Mouse (Mus musculus) neural tube, embryonic 11.5 days (tissue): ENCODE measurements around the gene Astn1. TPM values are rescaled to one million over a fixed set of nuclear protein-coding genes. Genes with fewer than 3 reads are reported as not detected.
A peak's percentile ranks its signal among the peaks of the same experiment; 100 is the strongest.

Source experiments
- ATAC-seq: fragments of 200-750 bp; cut with Nextera tagmentation; 2 replicates; pipeline ENCODE4 v1.8.0; 2017; ENCODE audit warnings: moderate number of reproducible peaks, mild to moderate bottlenecking, moderate TSS enrichment, moderate library complexity; ENCODE audit not compliant: insufficient read depth, low FRiP score, low TSS enrichment
- DNase-seq: peaks from one replicate; pipeline ENCODE4 v3.0.0-alpha.2; 2015; ENCODE audit warnings: low spot score
- H3K27ac ChIP-seq: fragments of 300-500 bp; sonication (generic); 2 replicates; pipeline ENCODE4 v1.5.1; 2014; ENCODE audit warnings: low read depth, mild to moderate bottlenecking, low read length
- H3K27me3 ChIP-seq: fragments of 300-500 bp; sonication (generic); 2 replicates; pipeline ENCODE4 v1.6.1; 2014; ENCODE audit warnings: mild to moderate bottlenecking, low read length, mixed read lengths; ENCODE audit not compliant: control insufficient read depth, insufficient read depth
- H3K36me3 ChIP-seq: fragments of 300-500 bp; sonication (generic); 2 replicates; pipeline ENCODE4 v1.6.1; 2014; ENCODE audit warnings: mild to moderate bottlenecking, low read length, moderate library complexity, mixed read lengths; ENCODE audit not compliant: control insufficient read depth, insufficient read depth
- H3K4me1 ChIP-seq: fragments of 300-500 bp; sonication (generic); 2 replicates; pipeline ENCODE4 v1.6.1; 2014; ENCODE audit warnings: low read length, mixed read lengths; ENCODE audit not compliant: control insufficient read depth, insufficient read depth
- H3K4me2 ChIP-seq: fragments of 300-500 bp; sonication (generic); 2 replicates; pipeline ENCODE4 v1.6.1; 2014; ENCODE audit warnings: low read depth, mild to moderate bottlenecking, moderate library complexity
- H3K4me3 ChIP-seq: fragments of 300-500 bp; sonication (generic); 2 replicates; pipeline ENCODE4 v1.5.1; 2014; ENCODE audit warnings: low read depth, low read length
- H3K9ac ChIP-seq: fragments of 300-500 bp; sonication (generic); 2 replicates; pipeline ENCODE4 v1.6.1; 2014; ENCODE audit warnings: mild to moderate bottlenecking, low read length
- H3K9me3 ChIP-seq: fragments of 300-500 bp; sonication (generic); 2 replicates; pipeline ENCODE4 v1.6.1; 2016; ENCODE audit warnings: low read length; ENCODE audit not compliant: control insufficient read depth
- WGBS: fragments of 180-500 bp; shearing (Covaris S2); extraction: QIAGEN DNeasy Blood & Tissue Kit; methylation state at CpG from one replicate; pipeline ENCODE4 v1.1.7; 2014; 5-methylcytosine and 5-hydroxymethylcytosine counted together
- polyA plus RNA-seq: library from polyadenylated mRNA; unstranded; fragments of >200 nt; fragmentation: Nextera tagmentation; extraction: Ambion mirVana; gene quantifications from 2 replicates; pipeline ENCODE4 v1.2.1, GENCODE M21; 2014

Astn1 gene
- polyA plus RNA-seq, 1 experiment from 2014 or later = 15.8 TPM

- Histone ChIP-seq H3K9ac (no peak overlapping the region), H3K27ac (no peak overlapping the region), H3K4me3 (no peak overlapping the region), H3K4me1 (no peaks in the 10 kb centered on the region), H3K4me2 (no peak overlapping the region), H3K27me3 (no peaks in the 10 kb centered on the region), H3K9me3 (no peaks in the 10 kb centered on the region), H3K36me3 (no peaks in the 10 kb centered on the region)
- no peak for ATAC-seq
- DNase-seq = no peak
- 45% methylated on average over 2 of the region's 2 CpGs for WGBS
Observed at GRCm38 (mm10) chr1:158633441-158633840, 271.4 kb downstream of the Astn1 start.

- no peaks in the 10 kb centered on the region for H3K9me3 ChIP-seq
- no peaks in the 10 kb centered on the region for H3K27me3 ChIP-seq
- H3K4me1 ChIP-seq = no peaks in the 10 kb centered on the region
- WGBS = 92% methylated on average over 2 of the region's 2 CpGs
- H3K9ac ChIP-seq = no peak overlapping the region
- H3K36me3 ChIP-seq = no peaks in the 10 kb centered on the region
- no peak overlapping the region for H3K4me2 ChIP-seq
- H3K4me3 ChIP-seq = no peak overlapping the region
- ATAC-seq (no peak), DNase-seq (no peak)
- no peak overlapping the region for H3K27ac ChIP-seq
Observed at GRCm38 (mm10) chr1:158641306-158641705, 279.2 kb downstream of the Astn1 start.

- no peaks in the 10 kb centered on the region for H3K27me3 ChIP-seq
- H3K9me3 ChIP-seq = no peaks in the 10 kb centered on the region
- no peaks in the 10 kb centered on the region for H3K4me1 ChIP-seq
- DNase-seq (no peak), ATAC-seq (no peak)
- H3K36me3 ChIP-seq = no peaks in the 10 kb centered on the region
- H3K4me3 ChIP-seq = no peak overlapping the region
- H3K4me2 ChIP-seq = no peak overlapping the region
- H3K27ac ChIP-seq = no peak overlapping the region
- no peak overlapping the region for H3K9ac ChIP-seq
Observed at GRCm38 (mm10) chr1:158642247-158642646, 280.2 kb downstream of the Astn1 start.

- no peaks in the 10 kb centered on the region for H3K27me3 ChIP-seq
- no peak overlapping the region for H3K4me2 ChIP-seq
- no peak overlapping the region for H3K9ac ChIP-seq
- ATAC-seq (no peak), DNase-seq (no peak)
- H3K27ac ChIP-seq = no peak overlapping the region
- H3K9me3 ChIP-seq = no peaks in the 10 kb centered on the region
- H3K36me3 ChIP-seq = no peaks in the 10 kb centered on the region
- 90% methylated on average over 2 of the region's 2 CpGs for WGBS
- H3K4me1 ChIP-seq = 0 out of 2 replicates have a peak, but pooled peaks cover 4% of the 10 kb centered on the region
- no peak overlapping the region for H3K4me3 ChIP-seq
Observed at GRCm38 (mm10) chr1:158652799-158653198, 290.7 kb downstream of the Astn1 start.

- Histone ChIP-seq H3K36me3 (no peaks in the 10 kb centered on the region), H3K27me3 (no peaks in the 10 kb centered on the region), H3K9ac (no peak overlapping the region), H3K9me3 (no peaks in the 10 kb centered on the region), H3K27ac (no peak overlapping the region), H3K4me1 (0 out of 2 replicates have a peak, but pooled peaks cover 4% of the 10 kb centered on the region), H3K4me3 (no peak overlapping the region), H3K4me2 (no peak overlapping the region)
- ATAC-seq = peak; percentile 74
- peak; percentile 56 for DNase-seq
- 26% methylated on average over 4 of the region's 4 CpGs for WGBS
Observed at GRCm38 (mm10) chr1:158653808-158654520, 291.9 kb downstream of the Astn1 start.

GRCm38 (mm10) chr1:158654571-158655205, 292.6 kb downstream of the Astn1 start:
- H3K9ac ChIP-seq = no peak overlapping the region

GRCm38 (mm10) chr1:158656986-158657385, 294.9 kb downstream of the Astn1 start:
- Histone ChIP-seq H3K27me3 (no peaks in the 10 kb centered on the region), H3K4me1 (0 out of 2 replicates have a peak, but pooled peaks cover 4% of the 10 kb centered on the region), H3K4me2 (no peak overlapping the region), H3K9me3 (no peaks in the 10 kb centered on the region), H3K27ac (no peak overlapping the region), H3K9ac (no peak overlapping the region), H3K4me3 (no peak overlapping the region), H3K36me3 (no peaks in the 10 kb centered on the region)
- WGBS = 96% methylated on average over 6 of the region's 6 CpGs
- ATAC-seq (no peak), DNase-seq (no peak)

More at GRCm38 (mm10) chr1:158654571-158655205, 292.6 kb downstream of the Astn1 start:
- ATAC-seq (peak; percentile 81), DNase-seq (no peak)
- H3K9me3 ChIP-seq = no peaks in the 10 kb centered on the region
- 0 out of 2 replicates have a peak, but pooled peaks cover 4% of the 10 kb centered on the region for H3K4me1 ChIP-seq
- no peak overlapping the region for H3K4me3 ChIP-seq
- H3K27ac ChIP-seq = no peak overlapping the region
- WGBS = 56% methylated on average over 3 of the region's 3 CpGs
- no peaks in the 10 kb centered on the region for H3K27me3 ChIP-seq
- H3K36me3 ChIP-seq = no peaks in the 10 kb centered on the region
- H3K4me2 ChIP-seq = no peak overlapping the region

GRCm38 (mm10) chr1:158666001-158666400, 303.9 kb downstream of the Astn1 start:
- H3K4me2 ChIP-seq = no peak overlapping the region
- H3K27ac ChIP-seq = no peak overlapping the region
- no peak for DNase-seq
- no peak for ATAC-seq
- no peaks in the 10 kb centered on the region for H3K27me3 ChIP-seq
- no peak overlapping the region for H3K4me3 ChIP-seq
- WGBS = 84% methylated on average over 3 of the region's 3 CpGs
- H3K9me3 ChIP-seq = no peaks in the 10 kb centered on the region
- H3K4me1 ChIP-seq = no peaks in the 10 kb centered on the region
- H3K36me3 ChIP-seq = no peaks in the 10 kb centered on the region
- H3K9ac ChIP-seq = no peak overlapping the region
